19 mouse cellular contexts compared by ENCODE assay signal in genomic region chr11:115685954-115686353, GRCm38 (mm10). TPM values are rescaled to one million over a fixed set of nuclear protein-coding genes. Genes with fewer than 3 reads are reported as not detected.
DNase-seq lines count a peak whose midpoint lies in the region; ATAC-seq and TF ChIP-seq lines count a peak whose summit lies in the region.
"Had no signal": no experiment of that assay in that cellular context is flagged by ENCODE, and none has a peak within 500 bp of the region (broad histone marks: within the 10 kb centered on the region; RNA-seq: fewer than 3 reads in every experiment).

No protein-coding gene starts in this region.

- TF ChIP-seq EP300 in liver, postnatal 0 days (IDR thresholded peaks at IDR 0.05; ENCODE audit: low read depth): no peak

- TF ChIP-seq CTCF in gastrocnemius, adult 2 months (IDR thresholded peaks at IDR 0.05): no peak
- no peak for TF ChIP-seq CTCF in liver, postnatal 0 days (IDR thresholded peaks at IDR 0.05; ENCODE audit: low read depth)
- TF ChIP-seq CTCF in olfactory bulb, adult 2 months (IDR thresholded peaks at IDR 0.05; ENCODE audit: insufficient read depth, low read depth, low read length): no peak

- H3K27ac ChIP-seq in gastrocnemius, adult 2 months: peak overlapping the region; percentile 71
- H3K27ac ChIP-seq in heart, embryonic 14.5 days (replicated peaks in 1 of 2; ENCODE audit: control insufficient read depth in 1 of 2, insufficient read depth in 1 of 2, low read depth in 2 of 2, low read length in 2 of 2): peak overlapping the region; percentile 61 to 86
- 0 out of 2 replicates have a peak overlapping the region, but pooled peaks have one; percentile 6 for H3K27ac ChIP-seq in liver, postnatal 0 days (ENCODE audit: low read depth)
- no peak overlapping the region for H3K27ac ChIP-seq in liver, embryonic 12.5 days
- H3K27ac ChIP-seq in olfactory bulb, adult 2 months (ENCODE audit: insufficient read depth, low read depth, low read length): 0 out of 2 replicates have a peak overlapping the region, but pooled peaks have one; percentile 38
- no peak overlapping the region for H3K27ac ChIP-seq in hindbrain, embryonic 10.5 days
- H3K27ac ChIP-seq: hindbrain, embryonic 15.5 days; intestine, embryonic 15.5 days; liver, embryonic 13.5 days; lung, embryonic 15.5 days had no signal

- H3K4me2 ChIP-seq in heart, embryonic 14.5 days (ENCODE audit: low read length): peak overlapping the region; percentile 45
- no peak overlapping the region for H3K4me2 ChIP-seq in liver, postnatal 0 days (ENCODE audit: low read depth, low read length)
- no peak overlapping the region for H3K4me2 ChIP-seq in liver, embryonic 12.5 days
- H3K4me2 ChIP-seq: hindbrain, embryonic 15.5 days; intestine, embryonic 15.5 days; liver, embryonic 13.5 days; lung, embryonic 15.5 days; midbrain, embryonic 11.5 days had no signal

- H3K4me3 ChIP-seq in gastrocnemius, adult 2 months: no peak overlapping the region
- no peak overlapping the region for H3K4me3 ChIP-seq in heart, embryonic 14.5 days (ENCODE audit: control insufficient read depth in 1 of 2, insufficient read depth in 1 of 2, low read depth in 1 of 2, low read length in 2 of 2)
- no peak overlapping the region for H3K4me3 ChIP-seq in liver, postnatal 0 days (ENCODE audit: low read depth, low read length)
- H3K4me3 ChIP-seq in liver, embryonic 12.5 days: no peak overlapping the region
- H3K4me3 ChIP-seq in olfactory bulb, adult 2 months (ENCODE audit: insufficient read depth, low read depth, low read length): no peak overlapping the region
- no peak overlapping the region for H3K4me3 ChIP-seq in hindbrain, embryonic 10.5 days
- H3K4me3 ChIP-seq: erythroblast, embryonic 14.5 days; hindbrain, embryonic 15.5 days; intestine, embryonic 15.5 days; liver, embryonic 13.5 days; lung, embryonic 15.5 days had no signal

- no peaks in the 10 kb centered on the region for H3K27me3 ChIP-seq in heart, embryonic 14.5 days (ENCODE audit: control insufficient read depth, insufficient read depth, low read length)
- no peaks in the 10 kb centered on the region for H3K27me3 ChIP-seq in liver, postnatal 0 days (ENCODE audit: insufficient read depth, low read length)
- no peaks in the 10 kb centered on the region for H3K27me3 ChIP-seq in liver, embryonic 12.5 days (replicated peaks)
- no peaks in the 10 kb centered on the region for H3K27me3 ChIP-seq in hindbrain, embryonic 10.5 days (ENCODE audit: insufficient read depth, poor library complexity, severe bottlenecking)
- H3K27me3 ChIP-seq: hindbrain, embryonic 15.5 days; intestine, embryonic 15.5 days; liver, embryonic 13.5 days; lung, embryonic 15.5 days had no signal

- WGBS in heart, embryonic 14.5 days: 37% methylated on average over 7 of the region's 7 CpGs
- WGBS in liver, postnatal 0 days (ENCODE audit: insufficient replicate concordance): 83% methylated on average over 7 of the region's 7 CpGs
- 77% methylated on average over 7 of the region's 7 CpGs for WGBS in liver, embryonic 12.5 days (ENCODE audit: insufficient replicate concordance)
- 49% methylated on average over 7 of the region's 7 CpGs for WGBS in olfactory bulb, adult 2 months
- WGBS in hindbrain, embryonic 10.5 days: 92% methylated on average over 7 of the region's 7 CpGs

- no peak for ATAC-seq in heart, embryonic 14.5 days (ENCODE audit: insufficient number of reproducible peaks, insufficient read depth, low FRiP score, low read depth)
- no peak for ATAC-seq in liver, postnatal 0 days
- no peak for ATAC-seq in liver, embryonic 12.5 days
- ATAC-seq: forebrain, embryonic 14.5 days; intestine, embryonic 15.5 days had no signal

- intact Hi-C loops in gastrocnemius, adult 2 months (cut with DNase I): no loop called here
- intact Hi-C loops in gastrocnemius, postnatal 14 days (cut with DNase I; ENCODE audit: low total_unique reads): no loop called here
- intact Hi-C loops in heart, postnatal 25 days (cut with DNase I): no loop called here

- H3K4me1 ChIP-seq in heart, embryonic 14.5 days (ENCODE audit: control insufficient read depth in 2 of 2, insufficient read depth in 2 of 2, low read length in 2 of 2): peaks cover 16 to 32% of the 10 kb centered on the region in 2 experiments
- H3K4me1 ChIP-seq in liver, postnatal 0 days (ENCODE audit: insufficient read depth): peaks cover 10% of the 10 kb centered on the region
- peaks cover 43% of the 10 kb centered on the region for H3K4me1 ChIP-seq in liver, embryonic 12.5 days
- peaks cover 18% of the 10 kb centered on the region for H3K4me1 ChIP-seq in olfactory bulb, adult 2 months (ENCODE audit: control insufficient read depth, insufficient read depth, low read length)
- H3K4me1 ChIP-seq in hindbrain, embryonic 10.5 days (replicated peaks): no peaks in the 10 kb centered on the region
- H3K4me1 ChIP-seq: intestine, embryonic 15.5 days; lung, embryonic 15.5 days had no signal

- no peak for TF ChIP-seq POLR2A in olfactory bulb, adult 2 months (IDR thresholded peaks at IDR 0.05; ENCODE audit: insufficient read depth, low read depth, low read length)

- H3K9ac ChIP-seq in heart, embryonic 14.5 days (ENCODE audit: low read length): peak overlapping the region; percentile 41; the same call in 1 of the 2 replicates
- no peak overlapping the region for H3K9ac ChIP-seq in liver, postnatal 0 days (replicated peaks)
- no peak overlapping the region for H3K9ac ChIP-seq in liver, embryonic 12.5 days
- H3K9ac ChIP-seq: hindbrain, embryonic 15.5 days; intestine, embryonic 15.5 days; liver, embryonic 13.5 days; lung, embryonic 15.5 days had no signal

- peaks cover 24% of the 10 kb centered on the region for H3K36me3 ChIP-seq in heart, embryonic 14.5 days (ENCODE audit: control insufficient read depth, insufficient read depth, low read length)
- peaks cover 34% of the 10 kb centered on the region for H3K36me3 ChIP-seq in liver, postnatal 0 days (replicated peaks; ENCODE audit: insufficient read depth, low read length)
- peaks cover 59% of the 10 kb centered on the region for H3K36me3 ChIP-seq in liver, embryonic 12.5 days
- H3K36me3 ChIP-seq in hindbrain, embryonic 10.5 days: peaks cover 73% of the 10 kb centered on the region
- H3K36me3 ChIP-seq: hindbrain, embryonic 15.5 days had no signal

- H3K9me3 ChIP-seq in heart, embryonic 14.5 days (ENCODE audit: control insufficient read depth, low read length): no peaks in the 10 kb centered on the region
- no peaks in the 10 kb centered on the region for H3K9me3 ChIP-seq in liver, postnatal 0 days (ENCODE audit: low read length)
- H3K9me3 ChIP-seq in liver, embryonic 12.5 days (replicated peaks): no peaks in the 10 kb centered on the region
- H3K9me3 ChIP-seq in hindbrain, embryonic 10.5 days: no peaks in the 10 kb centered on the region
- H3K9me3 ChIP-seq: hindbrain, embryonic 15.5 days; intestine, embryonic 15.5 days; liver, embryonic 13.5 days; lung, embryonic 15.5 days had no signal

- no peak for DNase-seq in gastrocnemius, adult 2 months
- DNase-seq in gastrocnemius, postnatal 14 days: no peak
- DNase-seq in heart, postnatal 25 days (ENCODE audit: low spot score): no peak
- DNase-seq in liver, postnatal 0 days: no peak
- no peak for DNase-seq in hindbrain, embryonic 10.5 days (ENCODE audit: low spot score)
- DNase-seq: B cell, adult 2 months; cerebellum, adult 18-20 months; cerebellum, postnatal 36 days; kidney, postnatal 14 days; liver, embryonic 13.5 days had no signal

RNA-seq across cellular contexts. Expression of gene Grb2, which starts 22.4 kb away (rescaled TPM):
- 10 to 100 TPM; 60.3 to 74.7 TPM for total RNA-seq in gastrocnemius, adult 2 months (2021)
- total RNA-seq in gastrocnemius, postnatal 14 days (2021): 10 to 100 TPM; 76.5 to 93.9 TPM
- polyA plus RNA-seq in heart, embryonic 14.5 days (2014; fragmentation: Nextera tagmentation; extraction: Ambion mirVana): 59.4 and 63.9 TPM in 2 replicates
- total RNA-seq in heart, postnatal 25 days (2021): 100 to 1,000 TPM; 107 to 108 TPM
- polyA plus RNA-seq in liver, postnatal 0 days (2015; fragmentation: Nextera tagmentation; extraction: Ambion mirVana): 40.4 and 45.6 TPM in 2 replicates
- polyA plus RNA-seq in liver, embryonic 12.5 days (2016; fragmentation: Nextera tagmentation; extraction: Ambion mirVana): 78.6 and 89.6 TPM in 2 replicates
- 264 TPM in 1 of 2 replicates, not detected in the other for polyA plus RNA-seq in olfactory bulb, adult 2 months (2012; ENCODE audit: insufficient read depth, insufficient read length, low replicate concordance, missing spikeins)
- 92.7 and 119 TPM in 2 replicates for polyA plus RNA-seq in hindbrain, embryonic 10.5 days (2016; fragmentation: Nextera tagmentation; extraction: Ambion mirVana)

RNA-seq across cellular contexts. Expression of gene Slc25a19, which starts 57.9 kb away (rescaled TPM):
- 10 to 100 TPM; 43.1 to 51.5 TPM for total RNA-seq in gastrocnemius, adult 2 months (2021)
- total RNA-seq in gastrocnemius, postnatal 14 days (2021): 10 to 100 TPM; 40.9 to 45.2 TPM
- polyA plus RNA-seq in heart, embryonic 14.5 days (2014; fragmentation: Nextera tagmentation; extraction: Ambion mirVana): 42.8 and 46.0 TPM in 2 replicates
- total RNA-seq in heart, postnatal 25 days (2021): 10 to 100 TPM; 41.6 to 45.9 TPM
- polyA plus RNA-seq in liver, postnatal 0 days (2015; fragmentation: Nextera tagmentation; extraction: Ambion mirVana): 6.1 and 6.9 TPM in 2 replicates
- polyA plus RNA-seq in liver, embryonic 12.5 days (2016; fragmentation: Nextera tagmentation; extraction: Ambion mirVana): 15.7 and 17.2 TPM in 2 replicates
- not detected in 2 replicates for polyA plus RNA-seq in olfactory bulb, adult 2 months (2012; ENCODE audit: insufficient read depth, insufficient read length, low replicate concordance, missing spikeins)
- 23.7 and 24.7 TPM in 2 replicates for polyA plus RNA-seq in hindbrain, embryonic 10.5 days (2016; fragmentation: Nextera tagmentation; extraction: Ambion mirVana)

Comparison
In these comparisons a context has a peak if more than half of its experiments do, and no peak if none do; other contexts are left out.
1. H3K27ac ChIP-seq: peak in gastrocnemius, adult 2 months (single experiment), heart, embryonic 14.5 days (2 of 2), liver, postnatal 0 days (single experiment) and olfactory bulb, adult 2 months (single experiment); none in liver, embryonic 12.5 days (single experiment) and hindbrain, embryonic 10.5 days (single experiment).